Mouse (Mus musculus): ENCODE measurements around the gene Atg14. TPM values are rescaled to one million over a fixed set of nuclear protein-coding genes. Genes with fewer than 3 reads are reported as not detected.
A peak's percentile ranks its signal among the peaks of the same experiment; 100 is the strongest.
"Not testable (repeated sequence)": the region's sequence is repeated elsewhere in the genome, so short reads cannot be mapped to it uniquely, and the experiment has no call there.

Gene Atg14
- polyA plus RNA-seq (2014; fragmentation: Nextera tagmentation; extraction: Ambion mirVana) = 9.8 and 10.2 TPM in 2 replicates

DNA sequence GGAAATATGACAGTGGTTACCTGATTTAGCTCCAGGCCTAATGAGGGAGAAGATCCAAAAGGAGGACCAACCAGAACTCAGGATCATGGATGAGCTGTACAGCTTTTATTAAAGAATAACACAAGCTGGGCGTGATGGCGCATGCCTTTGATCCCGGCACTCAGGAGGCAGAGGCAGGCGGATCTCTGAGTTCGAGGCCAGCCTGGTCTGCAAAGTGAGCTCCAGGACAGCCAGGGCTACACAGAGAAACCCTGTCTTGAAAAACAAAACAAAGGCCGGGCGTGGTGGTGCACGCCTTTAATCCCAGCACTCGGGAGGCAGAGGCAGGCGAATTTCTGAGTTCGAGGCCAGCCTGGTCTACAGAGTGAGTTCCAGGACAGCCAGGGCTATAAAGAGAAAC, at the start of gene Atg14:
Atg14 (minus strand) TSS at position 101 of the 400 bp plus-strand sequence.
- WGBS = 89% methylated on average over 11 of the region's 11 CpGs
- DNase-seq (ENCODE audit: low spot score); H3K27ac ChIP-seq (ENCODE audit: low read depth, low read length); ATAC-seq (replicated peaks; ENCODE audit: low FRiP score); H3K9ac ChIP-seq (ENCODE audit: low read depth, low read length); H3K9me3 ChIP-seq (ENCODE audit: control insufficient read depth, low read length); H3K4me2 ChIP-seq; H3K27me3 ChIP-seq (replicated peaks; ENCODE audit: control insufficient read depth, insufficient read depth, low read length); H3K4me3 ChIP-seq (ENCODE audit: low read depth, low read length); H3K4me1 ChIP-seq (replicated peaks; ENCODE audit: control insufficient read depth, insufficient read depth, low read length); H3K36me3 ChIP-seq (ENCODE audit: control insufficient read depth, insufficient read depth, low read length): not testable (repeated sequence)

DNA sequence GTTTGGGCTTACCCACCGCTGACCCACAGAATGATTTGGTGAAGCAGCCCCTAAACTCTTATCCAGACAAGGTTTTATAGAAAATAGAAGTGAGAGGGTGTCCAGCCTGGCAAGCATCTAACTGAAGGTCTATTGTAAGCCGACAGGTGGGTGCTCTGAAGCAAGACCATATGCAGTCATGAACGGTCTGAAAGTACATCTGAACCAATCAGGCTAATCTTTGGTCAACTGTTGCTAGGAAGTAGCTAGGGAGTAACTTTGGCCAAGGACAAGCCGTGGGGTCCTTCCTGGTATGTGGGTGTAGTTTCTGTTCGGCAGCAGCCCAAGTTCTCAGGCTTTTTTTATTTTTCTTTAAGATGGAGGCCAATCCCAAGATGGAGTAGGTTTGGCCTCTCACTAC, 48.4 kb upstream of the Atg14 start:
- WGBS = 75% methylated on average over 5 of the region's 5 CpGs
- Histone ChIP-seq H3K27me3 (replicated peaks; ENCODE audit: control insufficient read depth, insufficient read depth, low read length) (no peaks in the 10 kb centered on the region), H3K36me3 (ENCODE audit: control insufficient read depth, insufficient read depth, low read length) (no peaks in the 10 kb centered on the region), H3K4me1 (replicated peaks; ENCODE audit: control insufficient read depth, insufficient read depth, low read length) (no peaks in the 10 kb centered on the region), H3K9ac (ENCODE audit: low read depth, low read length) (no peak overlapping the region), H3K27ac (ENCODE audit: low read depth, low read length) (no peak overlapping the region), H3K9me3 (ENCODE audit: control insufficient read depth, low read length) (no peaks in the 10 kb centered on the region), H3K4me2 (no peak overlapping the region), H3K4me3 (ENCODE audit: low read depth, low read length) (no peak overlapping the region)
- ATAC-seq (replicated peaks; ENCODE audit: low FRiP score) (no peak), DNase-seq (ENCODE audit: low spot score) (no peak)

DNA sequence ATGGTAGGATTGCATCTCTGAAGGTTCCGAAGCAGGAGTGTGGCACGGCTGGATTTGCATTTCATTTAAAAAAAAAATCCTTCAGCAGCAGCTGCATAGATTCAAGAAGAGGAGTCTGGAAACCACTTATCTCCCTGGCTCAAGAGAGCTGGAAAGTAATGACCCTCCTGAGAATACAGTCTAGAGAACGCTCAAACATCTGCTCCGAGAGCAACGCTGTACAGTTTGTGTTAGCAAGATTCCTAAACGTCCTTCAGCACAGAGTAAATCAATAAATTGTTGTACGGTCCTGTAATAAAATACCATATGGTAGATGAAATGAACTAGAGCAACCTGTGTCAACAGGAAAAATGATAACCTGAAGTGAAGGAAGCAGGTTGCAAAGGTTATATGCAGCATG, 42.8 kb upstream of the Atg14 start:
- no peaks in the 10 kb centered on the region for H3K4me1 ChIP-seq (replicated peaks; ENCODE audit: control insufficient read depth, insufficient read depth, low read length)
- H3K9me3 ChIP-seq (ENCODE audit: control insufficient read depth, low read length) = no peaks in the 10 kb centered on the region
- ATAC-seq (replicated peaks; ENCODE audit: low FRiP score) (no peak), DNase-seq (ENCODE audit: low spot score) (no peak)
- 77% methylated on average over 7 of the region's 7 CpGs for WGBS
- H3K27ac ChIP-seq (ENCODE audit: low read depth, low read length) = no peak overlapping the region
- H3K36me3 ChIP-seq (ENCODE audit: control insufficient read depth, insufficient read depth, low read length) = no peaks in the 10 kb centered on the region
- no peaks in the 10 kb centered on the region for H3K27me3 ChIP-seq (replicated peaks; ENCODE audit: control insufficient read depth, insufficient read depth, low read length)
- no peak overlapping the region for H3K4me2 ChIP-seq
- no peak overlapping the region for H3K4me3 ChIP-seq (ENCODE audit: low read depth, low read length)
- no peak overlapping the region for H3K9ac ChIP-seq (ENCODE audit: low read depth, low read length)

DNA sequence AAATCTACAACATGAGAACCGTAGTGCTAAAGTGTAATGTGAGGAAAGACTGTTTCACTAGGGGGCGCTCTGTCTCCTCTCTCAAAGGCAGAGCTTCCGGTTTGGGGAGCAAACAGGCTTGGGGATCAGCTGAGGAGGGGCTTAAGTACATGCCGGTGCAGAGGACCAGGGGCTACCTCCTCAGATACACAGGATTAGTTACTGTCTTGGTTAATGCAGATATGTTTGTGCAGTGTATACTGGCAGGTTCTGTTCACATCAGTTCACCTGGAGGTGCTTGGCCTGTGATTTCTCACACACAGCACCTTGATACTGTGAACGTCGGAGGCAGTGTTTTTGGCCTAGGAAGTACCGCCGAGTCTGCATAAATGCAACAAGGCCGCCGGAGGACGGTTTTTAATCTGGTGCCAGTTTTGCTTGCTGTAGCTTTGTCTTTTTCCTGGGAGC, 27.5 kb upstream of the Atg14 start:
- WGBS = 30% methylated on average over 11 of the region's 11 CpGs
- Histone ChIP-seq H3K36me3 (ENCODE audit: control insufficient read depth, insufficient read depth, low read length) (no peaks in the 10 kb centered on the region), H3K4me2 (peak overlapping the region; percentile 26), H3K27ac (ENCODE audit: low read depth, low read length) (no peak overlapping the region), H3K27me3 (replicated peaks; ENCODE audit: control insufficient read depth, insufficient read depth, low read length) (no peaks in the 10 kb centered on the region), H3K4me3 (ENCODE audit: low read depth, low read length) (no peak overlapping the region), H3K9me3 (ENCODE audit: control insufficient read depth, low read length) (no peaks in the 10 kb centered on the region), H3K9ac (ENCODE audit: low read depth, low read length) (no peak overlapping the region), H3K4me1 (replicated peaks; ENCODE audit: control insufficient read depth, insufficient read depth, low read length) (no peaks in the 10 kb centered on the region)
- peak; percentile 36 for DNase-seq (ENCODE audit: low spot score)
- no peak for ATAC-seq (replicated peaks; ENCODE audit: low FRiP score)

DNA sequence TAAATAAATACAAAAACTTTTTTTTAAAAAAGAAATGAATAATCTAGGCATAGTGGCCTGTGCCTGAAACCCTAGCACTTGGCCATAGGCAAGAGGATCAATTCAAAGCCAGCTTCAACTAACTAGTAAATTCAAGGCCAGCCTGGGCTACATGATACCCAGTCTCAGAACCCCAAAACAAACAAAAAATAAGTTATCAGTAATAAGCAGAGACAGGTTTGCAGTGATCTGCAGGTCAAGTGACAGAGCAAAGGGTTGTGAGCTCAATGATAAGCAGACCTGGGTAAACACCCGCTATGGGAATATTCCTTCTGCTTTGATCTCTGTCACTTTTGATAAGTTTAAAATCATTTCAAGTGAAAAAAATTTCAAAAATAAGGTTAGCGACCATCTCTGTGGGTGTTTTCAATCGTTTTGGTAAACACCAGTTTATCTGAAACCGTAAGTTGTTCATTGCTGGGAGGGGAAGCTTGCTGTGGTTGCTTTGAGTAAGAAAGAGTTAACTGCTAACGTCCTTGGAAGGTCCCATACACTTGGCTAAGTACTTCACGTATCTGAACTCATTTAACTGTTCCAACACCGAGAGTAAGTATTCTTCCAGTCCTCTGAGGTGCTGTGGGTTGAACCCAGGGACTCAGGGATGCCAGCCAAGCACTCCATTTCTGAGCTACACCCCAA, 24.1 kb upstream of the Atg14 start:
- no peak overlapping the region for H3K27ac ChIP-seq (ENCODE audit: low read depth, low read length)
- H3K9ac ChIP-seq (ENCODE audit: low read depth, low read length) = no peak overlapping the region
- no peaks in the 10 kb centered on the region for H3K36me3 ChIP-seq (ENCODE audit: control insufficient read depth, insufficient read depth, low read length)
- H3K4me3 ChIP-seq (ENCODE audit: low read depth, low read length) = no peak overlapping the region
- peak; percentile 73 for ATAC-seq (replicated peaks; ENCODE audit: low FRiP score)
- DNase-seq (ENCODE audit: low spot score) = no peak
- H3K4me1 ChIP-seq (replicated peaks; ENCODE audit: control insufficient read depth, insufficient read depth, low read length) = no peaks in the 10 kb centered on the region
- no peaks in the 10 kb centered on the region for H3K27me3 ChIP-seq (replicated peaks; ENCODE audit: control insufficient read depth, insufficient read depth, low read length)
- no peak overlapping the region for H3K4me2 ChIP-seq
- H3K9me3 ChIP-seq (ENCODE audit: control insufficient read depth, low read length) = no peaks in the 10 kb centered on the region
- 33% methylated on average over 7 of the region's 7 CpGs for WGBS

DNA sequence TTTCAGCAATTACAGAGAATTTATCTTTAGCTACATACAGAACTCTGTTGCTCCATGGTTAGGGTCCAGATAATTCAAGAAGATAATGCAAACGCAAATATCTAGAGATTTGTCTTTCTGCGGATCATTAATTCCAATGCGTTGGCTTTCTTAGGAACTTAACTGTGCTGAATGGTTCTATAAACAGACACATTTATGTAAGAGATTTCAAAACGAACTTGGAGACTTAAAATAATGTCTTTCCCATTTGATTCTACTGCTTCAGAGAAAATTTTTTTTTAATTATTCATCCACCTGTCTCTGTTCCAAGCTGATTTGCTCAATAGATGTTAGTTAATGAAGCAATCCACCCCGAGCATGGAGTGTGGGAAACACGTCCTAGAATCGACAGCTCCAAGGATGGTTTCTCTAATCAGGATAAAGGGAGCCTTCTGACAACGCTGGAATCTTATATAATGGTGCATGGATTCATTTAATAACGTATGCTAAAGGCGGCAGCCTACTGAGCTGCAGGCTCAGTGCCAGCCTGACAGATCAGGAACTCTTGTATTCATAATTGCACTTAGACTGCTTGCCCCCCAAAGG, 20.0 kb upstream of the Atg14 start:
- WGBS = 76% methylated on average over 10 of the region's 10 CpGs
- H3K4me2 ChIP-seq = no peak overlapping the region
- DNase-seq (ENCODE audit: low spot score) = no peak
- H3K36me3 ChIP-seq (ENCODE audit: control insufficient read depth, insufficient read depth, low read length) = no peaks in the 10 kb centered on the region
- H3K27ac ChIP-seq (ENCODE audit: low read depth, low read length) = no peak overlapping the region
- no peaks in the 10 kb centered on the region for H3K4me1 ChIP-seq (replicated peaks; ENCODE audit: control insufficient read depth, insufficient read depth, low read length)
- no peak overlapping the region for H3K9ac ChIP-seq (ENCODE audit: low read depth, low read length)
- H3K27me3 ChIP-seq (replicated peaks; ENCODE audit: control insufficient read depth, insufficient read depth, low read length) = no peaks in the 10 kb centered on the region
- ATAC-seq (replicated peaks; ENCODE audit: low FRiP score) = no peak
- no peaks in the 10 kb centered on the region for H3K9me3 ChIP-seq (ENCODE audit: control insufficient read depth, low read length)
- H3K4me3 ChIP-seq (ENCODE audit: low read depth, low read length) = no peak overlapping the region

DNA sequence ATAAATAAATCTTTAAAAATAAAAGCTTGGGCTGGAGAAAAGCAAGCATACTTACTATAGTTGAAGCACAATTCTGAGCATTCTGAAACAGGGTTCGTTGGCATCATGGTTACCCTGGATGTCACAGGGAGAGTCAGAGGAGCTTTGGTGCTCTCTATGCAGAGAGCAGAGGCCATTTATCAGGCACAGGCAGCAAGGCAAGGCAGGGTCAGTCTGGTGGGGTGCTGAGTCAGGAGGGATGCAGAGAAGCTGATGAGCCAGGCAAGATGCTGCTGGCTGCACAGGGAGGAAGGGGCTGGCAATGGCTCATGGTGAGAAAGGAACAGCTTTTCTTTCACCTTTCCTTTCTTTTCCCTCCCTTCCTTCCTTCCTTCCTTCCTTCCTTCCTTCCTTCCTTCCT, 19.0 kb upstream of the Atg14 start:
- Histone ChIP-seq H3K9ac (ENCODE audit: low read depth, low read length) (no peak overlapping the region), H3K9me3 (ENCODE audit: control insufficient read depth, low read length) (no peaks in the 10 kb centered on the region), H3K4me3 (ENCODE audit: low read depth, low read length) (no peak overlapping the region), H3K4me2 (no peak overlapping the region), H3K27me3 (replicated peaks; ENCODE audit: control insufficient read depth, insufficient read depth, low read length) (no peaks in the 10 kb centered on the region), H3K4me1 (replicated peaks; ENCODE audit: control insufficient read depth, insufficient read depth, low read length) (no peaks in the 10 kb centered on the region), H3K36me3 (ENCODE audit: control insufficient read depth, insufficient read depth, low read length) (no peaks in the 10 kb centered on the region), H3K27ac (ENCODE audit: low read depth, low read length) (no peak overlapping the region)
- no peak for DNase-seq (ENCODE audit: low spot score)
- WGBS = 74% methylated on average over 1 of the region's 1 CpGs
- no peak for ATAC-seq (replicated peaks; ENCODE audit: low FRiP score)

DNA sequence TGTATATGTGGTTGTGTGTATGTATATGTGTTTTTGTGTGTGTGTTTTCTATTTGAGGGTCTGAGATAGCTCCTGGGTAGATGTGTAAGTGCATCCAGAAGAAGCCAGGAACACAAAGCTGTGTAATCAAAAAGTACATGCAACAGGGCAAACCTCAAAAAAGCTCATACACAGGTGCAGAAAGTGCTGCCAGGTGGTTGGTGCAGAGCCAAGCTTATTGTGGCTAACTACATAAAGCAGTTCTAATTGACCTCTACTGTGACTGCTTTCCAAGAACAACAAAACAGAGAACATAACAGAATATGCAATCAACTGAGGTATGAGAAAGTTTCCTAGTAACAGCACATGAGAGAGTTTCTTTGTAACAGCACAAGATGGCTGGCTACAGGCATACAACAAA, 13.9 kb upstream of the Atg14 start:
- Histone ChIP-seq H3K27me3 (replicated peaks; ENCODE audit: control insufficient read depth, insufficient read depth, low read length) (no peaks in the 10 kb centered on the region), H3K27ac (ENCODE audit: low read depth, low read length) (no peak overlapping the region), H3K36me3 (ENCODE audit: control insufficient read depth, insufficient read depth, low read length) (no peaks in the 10 kb centered on the region), H3K4me3 (ENCODE audit: low read depth, low read length) (no peak overlapping the region), H3K4me2 (no peak overlapping the region), H3K9me3 (ENCODE audit: control insufficient read depth, low read length) (no peaks in the 10 kb centered on the region), H3K4me1 (replicated peaks; ENCODE audit: control insufficient read depth, insufficient read depth, low read length) (no peaks in the 10 kb centered on the region), H3K9ac (ENCODE audit: low read depth, low read length) (no peak overlapping the region)
- ATAC-seq (replicated peaks; ENCODE audit: low FRiP score) (no peak), DNase-seq (ENCODE audit: low spot score) (no peak)

DNA sequence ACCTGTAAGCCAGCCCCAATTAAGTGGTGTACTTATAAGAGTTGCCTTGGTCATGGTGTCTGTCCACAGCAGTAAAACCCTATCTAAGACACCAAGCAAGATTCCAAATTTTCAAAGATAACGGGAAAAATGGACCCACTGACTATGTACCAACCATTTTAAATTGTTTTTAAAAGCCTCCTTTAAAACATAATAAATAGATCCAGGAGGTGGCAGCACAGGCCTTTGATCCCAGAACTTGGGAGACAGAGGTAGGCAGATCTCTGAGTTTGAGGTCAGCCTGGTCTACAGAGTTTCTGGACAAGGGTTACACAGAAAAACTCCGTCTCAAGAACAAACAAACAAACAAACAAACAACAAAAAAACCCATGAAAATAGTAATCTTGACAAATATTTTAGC, 11.2 kb upstream of the Atg14 start:
- 63% methylated on average over 2 of the region's 2 CpGs for WGBS
- Histone ChIP-seq H3K4me3 (ENCODE audit: low read depth, low read length) (no peak overlapping the region), H3K27me3 (replicated peaks; ENCODE audit: control insufficient read depth, insufficient read depth, low read length) (no peaks in the 10 kb centered on the region), H3K9ac (ENCODE audit: low read depth, low read length) (no peak overlapping the region), H3K4me2 (no peak overlapping the region), H3K9me3 (ENCODE audit: control insufficient read depth, low read length) (no peaks in the 10 kb centered on the region), H3K36me3 (ENCODE audit: control insufficient read depth, insufficient read depth, low read length) (no peaks in the 10 kb centered on the region), H3K4me1 (replicated peaks; ENCODE audit: control insufficient read depth, insufficient read depth, low read length) (no peaks in the 10 kb centered on the region), H3K27ac (ENCODE audit: low read depth, low read length) (no peak overlapping the region)
- DNase-seq (ENCODE audit: low spot score) (no peak), ATAC-seq (replicated peaks; ENCODE audit: low FRiP score) (no peak)

Measured in liver, embryonic 11.5 days (tissue).